Mouse (Mus musculus) right cerebral cortex, postnatal 14 days (tissue): ENCODE data around the gene Rph3a.
"Not testable (repeated sequence)": the region's sequence is repeated elsewhere in the genome, so short reads cannot be mapped to it uniquely, and the experiment has no call there.

Source experiments
- DNase-seq: peaks from one replicate; pipeline ENCODE4 v3.0.0; 2022

Rph3a gene

DNA sequence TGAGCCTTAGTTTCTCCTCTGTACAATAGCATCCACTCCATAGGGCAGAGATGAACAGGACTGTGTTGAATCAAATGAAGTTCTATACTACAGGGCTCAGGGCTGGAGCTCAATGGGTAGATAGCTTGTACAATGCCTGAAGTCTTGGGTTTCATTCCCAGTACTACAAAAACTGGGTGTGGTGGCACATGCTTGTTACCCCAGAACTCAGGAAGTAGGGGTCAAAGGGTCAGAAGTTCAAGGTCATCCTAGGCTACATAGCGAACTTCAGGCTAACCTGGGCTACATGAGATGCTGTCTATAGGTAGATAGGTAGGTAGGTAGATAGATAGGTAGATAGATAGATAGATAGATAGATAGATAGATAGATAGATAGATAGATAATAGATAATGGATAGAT, 38.6 kb downstream of the Rph3a start:
- DNase-seq, result no peak

GRCm38 (mm10) chr5:120969703-120970102, 40.2 kb downstream of the Rph3a start:
- peak; percentile 38 for DNase-seq

- no peak for DNase-seq
Measured at GRCm38 (mm10) chr5:120968799-120969198, 41.1 kb downstream of the Rph3a start.

- DNase-seq, result no peak
Measured at GRCm38 (mm10) chr5:120968134-120968532, 41.8 kb downstream of the Rph3a start.

DNA sequence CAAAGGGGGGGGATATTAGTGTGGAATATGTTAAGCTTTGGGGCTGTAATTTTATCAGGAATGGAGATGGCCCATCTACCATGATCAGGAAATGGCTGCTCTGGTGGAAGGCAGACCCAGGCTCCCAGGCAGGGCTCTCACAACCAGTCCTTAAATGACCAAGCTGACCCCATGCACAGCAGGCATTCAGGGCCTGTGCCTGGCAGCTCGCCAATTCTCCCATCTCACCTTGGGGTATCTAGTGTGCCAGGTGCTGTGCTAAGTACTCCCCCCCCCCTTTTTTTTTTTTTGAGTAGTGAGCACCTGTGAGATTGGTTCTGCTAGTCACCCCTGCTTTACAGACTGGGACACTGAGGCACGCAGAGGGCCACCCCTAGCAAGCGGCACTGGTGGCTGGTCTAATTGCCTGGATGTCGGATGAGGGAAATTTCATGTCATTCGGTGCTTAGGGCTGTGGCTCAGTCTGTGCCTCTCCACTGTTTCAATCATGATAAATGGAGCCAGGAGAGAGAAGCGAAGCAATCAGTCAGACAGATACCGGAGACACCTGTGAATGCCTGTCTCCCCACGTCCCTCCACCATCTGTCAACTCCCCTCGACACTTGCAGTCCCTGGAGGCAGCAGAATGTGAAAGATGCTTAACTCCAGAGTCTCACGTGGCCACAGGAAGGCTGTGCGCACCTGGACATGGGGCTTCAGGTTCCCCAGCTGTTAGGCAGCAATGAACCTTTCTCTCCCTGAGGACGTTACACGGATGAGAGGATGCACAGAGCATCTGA, 42.3 kb downstream of the Rph3a start:
- DNase-seq, result no peak

DNA sequence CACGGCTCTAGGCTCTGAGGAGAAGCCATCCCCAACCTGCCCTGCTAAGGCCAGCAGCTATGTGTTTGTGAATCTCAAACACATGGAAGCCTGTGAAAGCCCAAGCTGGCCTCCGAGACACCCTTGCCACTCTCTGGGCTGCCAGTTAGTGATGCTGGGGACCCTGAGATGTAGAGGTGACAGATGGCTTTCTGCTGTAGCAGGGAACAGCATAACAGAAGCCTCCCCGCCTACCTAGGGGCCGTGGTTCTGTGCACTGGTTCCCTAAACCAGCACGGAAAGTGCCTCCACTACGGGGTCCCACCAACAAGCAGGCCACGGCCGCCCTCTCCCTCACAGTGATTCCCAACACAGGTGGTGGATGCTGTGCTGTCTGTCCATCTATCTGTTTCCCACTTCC, 43.0 kb downstream of the Rph3a start:
- DNase-seq, result no peak

DNA sequence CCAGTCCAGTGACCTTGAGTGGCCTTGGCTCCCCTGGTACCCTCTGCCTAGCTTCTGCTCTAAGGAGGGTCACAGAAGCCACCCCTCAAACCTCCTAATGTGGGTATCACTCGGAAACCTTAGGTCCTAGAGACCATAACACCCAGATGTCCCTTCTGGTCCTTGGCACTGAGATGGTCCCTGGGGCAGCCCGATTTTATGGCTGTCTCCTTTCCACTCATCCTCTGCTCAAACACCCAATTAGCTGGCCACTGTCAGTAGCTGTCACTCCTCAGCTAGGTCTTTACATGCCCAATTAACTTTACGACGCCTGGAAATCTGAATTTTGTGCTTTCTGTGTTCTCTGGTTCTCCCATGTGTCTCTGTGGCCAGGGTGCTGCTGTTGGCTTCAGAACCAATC, 43.7 kb downstream of the Rph3a start:
- no peak for DNase-seq

- no peak for DNase-seq
Measured at GRCm38 (mm10) chr5:120961004-120961403, 48.9 kb downstream of the Rph3a start.

GRCm38 (mm10) chr5:120953974-120954373, 55.9 kb downstream of the Rph3a start:
- peak; percentile 54 for DNase-seq

DNA sequence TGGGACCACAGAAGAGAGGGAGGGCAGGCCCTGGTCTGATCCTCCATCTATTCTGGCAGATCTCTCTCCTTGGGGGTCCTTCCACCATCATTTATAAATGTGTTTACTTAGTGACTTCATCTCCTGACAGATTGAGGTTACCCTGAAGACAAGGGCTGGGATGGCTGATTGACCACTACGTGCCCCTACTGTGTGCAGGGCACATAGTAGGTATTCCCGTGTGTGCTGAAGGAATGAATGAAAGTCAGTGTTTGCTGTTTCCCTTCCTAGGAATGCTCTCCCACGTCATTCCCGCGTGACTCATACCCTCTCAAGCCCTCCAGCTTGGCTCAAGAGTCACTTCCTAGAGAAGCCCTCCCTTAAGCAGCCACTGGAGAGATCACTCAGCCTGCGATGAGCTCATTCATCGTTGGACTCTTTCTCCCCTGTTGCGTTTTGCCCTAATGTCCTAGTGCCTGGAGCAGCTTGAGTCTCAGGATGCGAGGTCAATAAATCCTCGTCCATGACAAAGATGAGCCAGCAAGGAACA, 57.6 kb downstream of the Rph3a start:
- DNase-seq, result no peak

DNA sequence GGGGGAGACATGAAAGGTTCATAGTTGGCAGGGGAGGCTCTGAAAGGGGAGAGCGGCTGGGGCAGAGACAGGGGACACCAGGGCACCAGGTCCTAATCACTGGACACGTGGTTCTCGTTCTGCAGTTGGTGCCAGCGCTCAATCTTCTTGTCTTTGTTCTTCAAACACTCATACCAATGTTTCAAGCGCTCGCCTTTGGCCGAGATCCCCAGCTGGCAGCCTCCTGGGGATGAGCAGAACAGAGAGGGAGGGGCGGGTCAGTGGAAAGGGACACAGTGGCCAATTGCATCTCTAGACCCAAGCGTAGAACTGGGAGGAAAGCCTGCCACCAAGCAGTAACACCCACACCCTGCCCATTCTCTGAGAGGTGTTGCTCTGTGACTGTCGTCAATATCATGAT, 67.8 kb downstream of the Rph3a start:
- DNase-seq, result no peak

DNA sequence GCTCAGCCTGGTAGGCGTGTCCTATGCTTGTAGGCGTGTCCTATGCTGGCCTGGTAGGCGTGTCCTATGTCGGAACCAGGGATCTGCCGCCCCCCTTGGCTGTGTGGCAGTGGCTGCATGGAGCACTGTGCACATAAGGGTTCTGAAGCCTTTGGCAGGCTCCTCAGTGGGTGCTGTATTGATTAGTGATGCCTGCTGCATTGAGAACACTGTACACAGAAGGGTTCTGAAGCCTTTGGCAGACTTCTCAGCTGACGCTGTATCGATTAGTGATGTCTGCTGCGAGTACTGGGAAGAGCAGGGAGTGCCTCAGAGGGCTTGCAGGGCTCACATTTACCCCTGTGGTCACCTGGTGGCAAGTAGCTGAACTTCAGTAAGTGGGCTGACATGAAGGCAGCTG, 71.3 kb downstream of the Rph3a start:
- DNase-seq, result no peak

GRCm38 (mm10) chr5:120937841-120938240, 72.1 kb downstream of the Rph3a start:
- DNase-seq, result no peak

DNA sequence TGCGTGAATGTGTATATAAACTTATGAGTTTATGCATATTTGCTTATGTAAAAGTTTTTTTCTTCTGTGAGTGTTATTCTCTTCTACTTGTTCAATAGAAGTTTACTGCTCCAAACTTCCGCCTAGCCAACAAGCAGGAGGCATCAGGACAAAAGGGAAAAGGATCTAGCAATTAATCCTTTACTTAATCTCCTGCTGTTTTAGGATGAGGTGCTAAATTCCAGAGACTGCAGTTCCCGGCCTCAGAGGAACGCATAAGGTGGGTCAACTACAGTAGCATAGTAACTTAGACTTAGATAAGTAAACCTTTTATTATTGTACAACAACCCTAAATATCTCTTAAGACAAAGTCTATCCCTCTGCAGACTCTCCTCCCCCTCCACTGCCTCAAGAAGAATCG, 75.9 kb downstream of the Rph3a start:
- DNase-seq, result no peak

DNA sequence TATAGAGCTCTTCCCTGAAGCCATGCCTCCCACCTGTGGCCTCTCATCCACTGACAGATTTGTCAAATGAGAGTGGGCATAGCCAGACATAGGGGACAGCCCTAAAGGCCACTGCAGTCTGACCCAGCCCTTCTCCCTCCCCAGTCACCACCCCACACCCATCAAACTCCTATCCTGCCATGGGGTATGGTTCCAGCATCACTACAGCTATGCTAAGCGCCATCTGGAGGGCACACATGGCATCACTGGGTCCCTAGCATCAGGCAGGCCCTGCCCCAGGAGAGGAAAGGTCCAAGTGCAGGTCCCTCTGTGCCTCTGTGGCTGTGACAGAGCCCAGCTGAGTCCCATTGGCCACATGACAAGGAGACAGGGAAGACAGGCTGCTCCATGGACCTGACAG, 82.9 kb downstream of the Rph3a start:
- no peak for DNase-seq

DNA sequence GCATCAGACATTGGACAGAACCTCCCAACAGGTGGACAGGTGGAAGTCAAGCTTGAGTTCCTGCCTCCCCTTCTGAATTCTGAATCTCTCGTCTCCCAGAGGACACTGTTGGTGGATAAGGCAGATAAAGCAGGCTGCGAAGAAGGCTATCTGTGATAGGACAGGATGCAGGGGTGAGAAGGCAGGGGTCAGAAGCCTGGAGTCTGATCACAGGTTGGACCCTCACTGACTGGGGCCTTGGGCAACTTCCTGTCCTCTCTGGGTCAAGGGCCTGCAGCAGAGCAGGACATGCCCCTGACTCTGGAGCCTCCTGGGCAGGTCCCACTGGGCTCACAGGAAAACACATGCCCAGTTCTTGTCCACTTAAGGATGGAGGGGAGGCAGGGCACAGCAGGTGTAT, 83.6 kb downstream of the Rph3a start:
- not testable (repeated sequence) for DNase-seq

DNA sequence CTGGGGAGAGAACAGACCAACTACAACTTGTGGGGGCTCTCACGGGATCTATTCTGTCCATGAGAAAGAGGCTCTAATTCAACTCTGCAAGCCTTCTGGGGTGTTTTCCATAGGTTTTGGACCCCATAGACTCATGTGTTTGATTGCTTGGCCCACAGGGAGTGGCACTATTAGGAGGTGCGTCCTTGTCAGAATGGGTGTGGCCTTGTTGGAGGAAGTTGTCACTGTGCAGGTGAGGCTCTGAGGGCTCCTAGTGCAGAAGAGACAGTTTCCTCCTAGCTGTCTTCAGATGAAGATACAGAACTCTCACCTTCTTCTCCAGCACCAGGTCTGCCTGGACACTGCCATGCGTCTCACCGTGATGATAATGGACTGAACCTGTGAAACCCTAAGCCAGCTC, 85.4 kb downstream of the Rph3a start:
- DNase-seq, result not testable (repeated sequence)

- DNase-seq, result no peak
Measured at GRCm38 (mm10) chr5:120923969-120924368, 85.9 kb downstream of the Rph3a start.

GRCm38 (mm10) chr5:120920296-120920695, 89.6 kb downstream of the Rph3a start:
- no peak for DNase-seq

GRCm38 (mm10) chr5:120919156-120919935, 90.5 kb downstream of the Rph3a start:
- not testable (repeated sequence) for DNase-seq

GRCm38 (mm10) chr5:120914204-120914603, 95.7 kb downstream of the Rph3a start, which contains the start of gene Oas1d:
Oas1d (plus strand) TSS chr5:120914536.
- DNase-seq, result not testable (repeated sequence)

GRCm38 (mm10) chr5:120908196-120908920, 101.5 kb downstream of the Rph3a start:
- DNase-seq, result no peak
